Mouse (Mus musculus) heart, adult 8-10 months (tissue): ENCODE measurements around the gene Mrpl41. TPM values are rescaled to one million over a fixed set of nuclear protein-coding genes. Genes with fewer than 3 reads are reported as not detected.

Experiments
- DNase-seq: peaks from one replicate; pipeline ENCODE4 v3.0.0; 2022; ENCODE audit warnings: low spot score
- microRNA-seq: library from miRNA; unstranded; fragments of <30 nt; microRNA quantifications from one replicate; pipeline ENCODE4 v1.2.0, GENCODE M21; 2022
- total RNA-seq, 4 experiments: library from RNA; stranded (reverse); gene quantifications; 2 replicates each; pipeline ENCODE4 v1.2.4; 2022

The Mrpl41 gene
- total RNA-seq, 4 experiments from 2014 or later = 89.6 to 108 (median 95.0) TPM

GRCm38 (mm10) chr2:24935057-24935796 is 39.7 kb downstream of the Mrpl41 start, which contains the start of gene Arrdc1:
Gene Arrdc1 (minus strand): TSS chr2:24935252.
- DNase-seq = peak; percentile 90

GRCm38 (mm10) chr2:24934441-24934963 is 40.4 kb downstream of the Mrpl41 start:
- peak; percentile 16 for DNase-seq

- DNase-seq = no peak
These were observed 45.3 kb downstream of the Mrpl41 start for GRCm38 (mm10) chr2:24929593-24929992.

DNA sequence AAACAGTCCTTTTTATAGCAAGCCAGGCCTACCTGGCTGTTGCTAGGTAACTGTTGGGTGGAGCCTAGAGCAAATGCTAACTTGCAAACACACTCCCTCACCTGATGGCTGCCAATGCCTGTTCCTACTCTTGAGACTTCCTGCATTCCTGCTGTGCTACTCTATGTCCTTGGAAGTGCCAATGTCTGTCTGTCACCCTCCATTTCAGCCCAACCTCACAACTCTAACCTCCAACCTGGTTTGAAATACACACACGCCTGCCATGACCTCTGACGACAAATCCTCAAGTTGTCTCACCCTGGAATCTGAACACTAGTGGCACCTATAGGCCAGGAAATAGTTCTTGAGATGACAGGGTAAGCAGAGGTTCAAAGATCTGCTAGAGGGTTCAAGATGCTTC is 45.8 kb downstream of the Mrpl41 start:
- no peak for DNase-seq

GRCm38 (mm10) chr2:24927810-24928479 is 47.0 kb downstream of the Mrpl41 start:
- no peak for DNase-seq

- peak; percentile 23 for DNase-seq
These were observed 47.9 kb downstream of the Mrpl41 start for GRCm38 (mm10) chr2:24926965-24927358.

DNA sequence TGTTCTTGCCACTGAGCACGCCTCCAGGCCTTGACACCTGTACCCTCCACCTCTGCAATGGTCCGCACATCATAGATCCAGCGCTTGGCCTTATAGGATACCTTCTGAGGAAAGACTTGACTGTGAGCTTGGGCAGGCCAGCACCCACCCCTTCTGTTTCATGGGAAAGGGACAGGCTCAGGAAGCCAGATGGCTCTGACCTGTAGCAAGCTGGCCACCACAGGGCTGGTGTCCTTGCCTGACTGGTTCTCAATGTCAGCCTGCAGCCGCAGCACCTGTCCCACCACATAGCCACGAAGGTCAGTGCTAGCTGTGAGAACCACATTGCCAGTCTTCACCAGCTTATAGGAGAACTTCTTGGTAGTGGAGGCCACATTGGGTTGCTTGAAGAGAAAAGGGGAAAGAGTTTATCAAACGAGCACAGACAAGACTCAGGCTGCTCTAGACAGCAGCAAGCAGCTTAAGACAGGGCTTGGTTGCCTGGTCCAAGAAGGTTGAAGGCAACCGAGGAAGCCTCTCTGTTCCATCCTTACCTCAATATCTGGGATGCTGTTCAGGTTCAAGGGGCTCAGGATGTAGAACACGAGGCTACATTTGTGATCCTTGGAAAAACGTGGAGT is 48.4 kb downstream of the Mrpl41 start:
- DNase-seq = no peak

- no peak for DNase-seq
These were observed 49.6 kb downstream of the Mrpl41 start for GRCm38 (mm10) chr2:24925284-24925683.

Small RNA genes lying within 50 kb of the gene (microRNA-seq; reads per million reads assigned to microRNA genes)
- gene Gm22875 = not detected

Other genes with a start within 250 kb of the Mrpl41 start
- 1 to 10 TPM in 1 of 4 experiments, under 1 TPM in 2, not detected in 1; 0.32 to 1.1 (median 0.33) TPM for gene Cacna1b, start 211.9 kb downstream of the Mrpl41 start, total RNA-seq
- gene Ehmt1, start 55.5 kb downstream of the Mrpl41 start, total RNA-seq = 10 to 100 TPM; 26.9 to 35.6 (median 31.4) TPM
- gene Arrdc1, start 39.8 kb downstream of the Mrpl41 start, total RNA-seq = 1 to 10 TPM; 3.0 to 6.7 (median 5.4) TPM
- 10 to 100 TPM; 14.9 to 17.6 (median 17.1) TPM for gene Zmynd19, start 25.3 kb downstream of the Mrpl41 start, total RNA-seq
- gene Dph7, start 12.7 kb downstream of the Mrpl41 start, total RNA-seq = 1 to 10 TPM; 4.6 to 7.5 (median 6.2) TPM
- 10 to 100 TPM; 25.2 to 36.0 (median 28.7) TPM for gene Pnpla7, start 935 bp upstream of the Mrpl41 start, total RNA-seq
- gene Nsmf, start 79.3 kb upstream of the Mrpl41 start, total RNA-seq = 10 to 100 TPM; 11.7 to 15.9 (median 12.2) TPM
- gene Entpd8, start 105.2 kb upstream of the Mrpl41 start, total RNA-seq = not detected
- not detected for gene Noxa1, start 120.1 kb upstream of the Mrpl41 start, total RNA-seq
- gene Nrarp, start 205.7 kb upstream of the Mrpl41 start, total RNA-seq = 1 to 10 TPM; 5.0 to 9.4 (median 9.2) TPM
- 1 to 10 TPM; 3.9 to 5.0 (median 4.7) TPM for gene Tor4a, start 221.8 kb upstream of the Mrpl41 start, total RNA-seq
- gene Nelfb, start 236.4 kb upstream of the Mrpl41 start, total RNA-seq = 10 to 100 TPM; 38.5 to 49.3 (median 39.5) TPM
- gene Stpg3, start 239.5 kb upstream of the Mrpl41 start, total RNA-seq = not detected
- not detected for gene Fam166a, start 243.6 kb upstream of the Mrpl41 start, total RNA-seq
- 100 to 1,000 TPM; 308 to 380 (median 323) TPM for gene Tubb4b, start 249.6 kb upstream of the Mrpl41 start, total RNA-seq